Mouse (Mus musculus) lung, postnatal 0 days (tissue): Measurements from ENCODE around the gene Ubap2.

Experiments
- CTCF ChIP-seq: IDR thresholded peaks from 2 replicates; pipeline ENCODE4 v1.5.1; 2016; ENCODE audit warnings: antibody characterized with exemption, mild to moderate bottlenecking
- EP300 ChIP-seq: IDR thresholded peaks from 2 replicates; pipeline ENCODE4 v1.6.1; 2016; ENCODE audit warnings: antibody characterized with exemption, mild to moderate bottlenecking, control low read depth

DNA sequence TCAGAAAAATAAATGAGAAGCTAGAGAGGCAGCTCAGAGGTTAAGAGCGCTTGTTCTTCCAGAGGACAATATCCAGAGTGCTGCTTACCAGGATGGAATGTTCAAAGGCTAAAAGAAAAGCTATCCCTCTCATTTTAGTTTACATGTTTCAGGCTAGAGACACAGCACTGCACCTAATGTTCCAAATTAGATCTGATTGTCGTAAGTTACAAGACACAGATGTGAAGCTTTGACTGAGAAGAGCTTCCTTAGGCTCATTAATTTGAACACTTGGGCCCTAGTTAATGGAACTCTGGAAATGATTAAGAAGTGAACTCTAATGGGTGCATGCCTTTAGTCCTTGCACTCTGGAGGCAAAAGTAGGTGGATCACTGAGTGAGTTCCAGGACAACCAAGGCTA lies 21.2 kb downstream of the Ubap2 start:
- no peak for TF ChIP-seq EP300
- no peak for TF ChIP-seq CTCF
